Mouse (Mus musculus): ENCODE measurements at regions not wholly inside any gene's neighbourhood (a gene's known extent, or its start where the extent isn't known, plus 50 kb on each side); places are given as distances from the start of the nearest gene placed in this dataset.
"Not testable (repeated sequence)": the region's sequence is repeated elsewhere in the genome, so short reads cannot be mapped to it uniquely, and the experiment has no call there.

GRCm38 (mm10) chr1:184669173-184669572 lies 63.2 kb downstream of the Hlx start:
- DNase-seq (ENCODE audit: low spot score in 2 of 2) = not testable (repeated sequence)

- no peak for DNase-seq (ENCODE audit: low spot score in 2 of 2)
Measured at GRCm38 (mm10) chr1:184668428-184668827, 64.0 kb downstream of the Hlx start.

DNA sequence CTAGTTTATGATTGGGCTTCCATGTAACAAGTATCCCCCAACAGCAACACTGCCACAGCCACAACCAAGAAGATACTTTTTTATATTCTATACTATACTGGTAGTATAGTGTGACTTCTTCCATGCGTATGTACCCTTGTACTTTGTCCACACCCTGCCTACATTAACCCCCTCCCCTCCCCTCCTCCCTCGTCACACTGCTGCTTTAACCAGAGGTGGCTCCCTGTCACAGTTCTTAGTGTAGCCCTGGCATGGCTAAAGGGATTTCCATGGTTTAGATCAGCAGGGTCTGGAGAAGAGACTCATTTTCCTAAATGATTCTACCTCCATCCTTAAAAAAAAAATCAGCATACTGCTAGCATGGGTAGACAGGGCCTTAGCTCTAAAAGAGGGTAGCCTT lies 64.4 kb downstream of the Hlx start:
- no peak for DNase-seq (ENCODE audit: low spot score in 2 of 2)

- no peak for DNase-seq (ENCODE audit: low spot score in 2 of 2)
Measured at GRCm38 (mm10) chr1:184665243-184665642, 67.2 kb downstream of the Hlx start.

GRCm38 (mm10) chr1:184664098-184664375 lies 68.4 kb downstream of the Hlx start:
- DNase-seq (ENCODE audit: low spot score in 2 of 2) = no peak

DNA sequence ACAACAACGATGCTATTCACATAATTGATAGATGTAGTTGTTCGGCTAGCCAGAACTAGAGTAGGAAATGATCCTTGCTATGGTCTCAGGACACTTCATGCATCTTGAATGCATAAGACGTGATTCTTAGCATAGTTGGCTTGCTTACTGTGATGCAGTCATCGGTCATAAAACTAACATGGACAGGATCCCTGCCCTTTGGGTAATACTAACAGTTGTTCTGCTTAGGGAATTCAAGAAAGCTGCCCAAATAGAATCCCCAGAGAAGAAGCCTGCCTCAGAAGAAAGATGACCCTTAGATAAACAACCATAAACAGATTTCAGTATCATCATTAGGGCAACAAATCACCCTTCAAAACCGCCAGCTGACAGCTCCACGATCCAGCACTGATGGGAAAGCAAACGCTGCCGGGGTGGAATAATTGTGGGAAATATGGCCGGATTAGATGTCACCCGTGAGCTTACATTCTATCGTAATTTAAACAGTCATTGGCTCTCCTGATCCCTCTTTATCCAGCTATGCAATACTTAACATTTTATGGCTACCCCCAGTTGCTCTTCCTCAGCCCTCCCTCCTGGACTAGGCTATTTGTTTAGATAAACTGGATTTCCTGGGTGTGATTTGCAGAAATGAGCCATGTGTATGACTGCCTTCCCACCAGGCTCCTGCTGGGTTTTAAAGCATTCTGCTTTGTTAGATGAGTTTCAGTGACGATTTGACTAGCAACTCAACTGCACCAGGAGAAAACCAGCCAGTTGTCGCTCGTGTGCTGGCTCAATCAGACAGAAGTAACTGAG lies 68.9 kb downstream of the Hlx start:
- peak in 1 of 2 experiments; percentile 10 for DNase-seq (ENCODE audit: low spot score in 2 of 2)

DNA sequence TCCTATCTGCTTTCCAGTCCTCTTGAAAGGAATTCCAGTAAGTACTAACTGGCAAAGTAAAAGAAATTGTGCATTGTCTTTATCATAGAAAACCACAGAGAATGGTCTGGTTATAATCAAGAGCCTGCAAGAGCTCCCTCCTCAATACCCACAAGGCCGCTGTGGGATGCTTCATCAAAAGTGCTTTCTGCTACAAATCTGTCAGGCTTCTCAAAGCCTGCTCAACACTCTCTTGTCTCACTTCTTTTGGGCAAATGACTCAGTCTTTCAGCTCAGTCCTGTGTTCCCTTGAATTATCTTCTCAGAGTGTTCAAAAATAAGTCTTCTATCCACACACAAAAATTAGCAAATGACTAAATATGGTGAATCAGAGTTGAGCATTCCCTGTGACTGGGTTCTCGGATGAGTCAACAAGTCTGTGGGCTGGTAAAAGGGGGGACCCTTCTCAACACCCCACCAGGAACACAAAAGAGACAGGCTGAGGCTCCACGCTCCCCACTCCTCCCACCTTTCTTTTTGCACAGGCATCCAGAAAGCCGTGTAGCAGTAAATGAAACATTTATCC lies 81.8 kb downstream of the Hlx start:
- no peak for DNase-seq (ENCODE audit: low spot score in 2 of 2)

DNA sequence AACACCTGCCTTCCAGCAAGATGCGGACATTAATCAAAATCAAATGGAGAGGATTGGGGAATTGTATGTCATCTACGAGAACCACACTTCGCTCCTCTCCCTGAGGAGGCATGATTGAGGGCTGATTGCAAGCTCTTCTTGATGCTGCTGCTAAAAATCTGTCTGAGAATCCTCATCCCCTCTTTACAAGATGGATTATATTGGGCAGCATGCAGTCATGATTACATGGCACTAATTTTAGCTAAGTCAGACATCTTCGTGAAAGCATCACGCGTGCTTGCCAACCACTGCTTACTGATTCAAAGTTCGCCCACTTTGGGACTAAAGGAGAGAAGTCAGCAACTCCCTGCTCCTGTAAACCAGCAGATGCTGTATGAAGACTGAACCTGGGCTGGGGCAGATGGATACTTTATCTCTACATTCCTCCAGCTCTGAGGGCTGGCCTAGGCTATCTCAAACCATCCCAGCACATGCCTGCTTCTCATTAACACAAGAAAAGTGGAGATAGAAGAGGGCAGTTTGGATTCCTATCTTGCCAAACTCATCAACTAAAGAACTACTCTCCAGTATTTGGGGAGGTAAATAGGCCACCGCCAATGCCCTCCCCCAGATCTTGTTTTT lies 84.4 kb downstream of the Hlx start:
- no peak for DNase-seq (ENCODE audit: low spot score in 2 of 2)

DNA sequence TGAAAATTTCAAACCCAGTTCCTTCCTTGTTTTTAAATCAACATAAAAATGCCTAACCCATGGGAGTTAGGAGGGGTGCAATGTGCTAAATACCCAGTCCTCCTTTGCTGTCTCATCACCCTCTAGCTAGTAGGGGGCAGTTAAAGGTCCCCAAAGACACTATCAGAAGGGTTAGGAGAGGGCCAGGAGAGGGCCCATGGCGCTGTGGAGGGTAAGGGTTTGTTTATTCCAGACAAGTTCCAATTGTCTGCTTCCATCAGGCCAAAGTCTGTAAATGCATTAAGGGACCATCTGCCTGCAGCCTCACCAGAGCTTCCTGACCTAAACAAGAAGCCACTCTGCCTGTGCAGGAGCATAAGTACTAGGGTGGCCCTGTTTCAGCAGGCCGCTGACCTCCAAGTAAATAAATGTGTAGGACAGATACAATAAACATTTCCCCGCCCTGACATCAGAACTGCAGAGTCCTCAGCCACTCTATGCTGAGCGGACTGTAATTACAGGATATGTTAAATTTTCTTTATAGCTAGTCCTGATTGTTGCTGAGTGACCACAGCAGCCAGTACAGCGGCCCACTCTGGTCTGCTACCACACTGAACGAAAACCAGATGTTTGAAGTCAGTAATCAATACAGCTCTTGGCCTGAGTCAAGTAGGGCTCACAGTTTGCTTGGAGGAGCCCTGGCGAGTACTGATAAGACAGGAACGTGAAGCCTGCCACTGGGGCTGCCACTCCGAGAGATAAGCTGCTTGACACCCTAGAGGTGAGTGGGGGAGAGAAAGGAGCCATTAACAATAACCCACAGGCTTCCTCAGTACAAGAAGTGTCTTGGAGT lies 87.4 kb downstream of the Hlx start:
- DNase-seq (ENCODE audit: low spot score in 2 of 2) = no peak

DNA sequence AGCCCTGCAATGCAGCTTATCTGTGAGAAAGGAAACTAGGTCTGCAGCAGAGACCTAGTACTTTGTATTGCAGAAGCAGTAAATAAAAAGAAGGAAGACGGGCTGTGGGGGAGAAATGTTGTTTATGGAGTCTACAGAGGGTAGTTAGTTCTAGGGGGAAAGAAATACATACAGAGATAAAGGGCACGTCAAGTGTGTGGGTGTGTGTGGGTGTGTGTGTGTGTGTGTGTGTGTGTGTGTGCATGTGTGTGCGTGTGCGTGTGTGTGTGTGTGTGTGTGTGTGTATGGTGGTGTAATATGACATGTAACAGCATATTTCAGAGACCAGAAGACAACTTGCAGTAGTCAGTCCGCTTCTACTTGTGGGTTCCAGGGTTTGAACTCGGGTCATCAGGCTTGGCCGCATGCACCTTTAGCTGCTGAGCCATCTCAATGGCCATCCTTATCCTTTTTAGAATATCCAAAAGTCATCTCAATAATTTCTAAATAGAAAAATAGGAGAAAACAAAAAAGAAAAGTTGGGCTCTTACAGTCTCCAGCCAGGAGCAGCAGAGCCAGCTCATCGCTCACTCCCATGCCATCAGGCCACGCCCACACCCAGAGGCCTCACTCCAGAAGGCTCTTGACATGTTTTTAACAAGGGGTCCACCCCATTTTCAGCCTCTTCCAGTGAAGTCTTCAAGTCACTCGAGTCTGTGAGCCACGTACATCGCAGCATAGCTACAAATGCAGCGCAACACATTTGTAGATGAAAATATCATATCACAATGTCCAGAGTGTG lies 101.5 kb downstream of the Hlx start:
- DNase-seq (ENCODE audit: low spot score in 2 of 2) = no peak

DNA sequence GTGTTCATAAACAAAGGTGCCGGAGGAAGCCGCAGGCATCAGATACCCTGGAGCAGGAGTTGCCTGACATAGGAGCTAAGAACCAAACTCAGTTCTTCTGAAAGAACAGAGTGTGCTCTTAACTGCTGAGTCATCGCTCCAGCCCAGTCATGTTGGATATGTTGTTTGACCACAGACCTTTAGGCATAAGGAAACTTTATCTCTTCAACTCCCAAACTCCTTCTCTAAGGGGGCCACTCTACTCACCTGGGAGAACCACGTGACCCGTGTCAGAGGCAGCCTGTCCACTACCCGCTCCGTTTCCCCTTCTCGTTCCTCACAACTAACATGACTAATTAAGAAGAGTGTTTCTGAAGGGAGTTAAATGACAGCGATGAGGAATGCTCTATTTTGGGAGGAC lies 103.2 kb downstream of the Hlx start:
- no peak for DNase-seq (ENCODE audit: low spot score in 2 of 2)

DNA sequence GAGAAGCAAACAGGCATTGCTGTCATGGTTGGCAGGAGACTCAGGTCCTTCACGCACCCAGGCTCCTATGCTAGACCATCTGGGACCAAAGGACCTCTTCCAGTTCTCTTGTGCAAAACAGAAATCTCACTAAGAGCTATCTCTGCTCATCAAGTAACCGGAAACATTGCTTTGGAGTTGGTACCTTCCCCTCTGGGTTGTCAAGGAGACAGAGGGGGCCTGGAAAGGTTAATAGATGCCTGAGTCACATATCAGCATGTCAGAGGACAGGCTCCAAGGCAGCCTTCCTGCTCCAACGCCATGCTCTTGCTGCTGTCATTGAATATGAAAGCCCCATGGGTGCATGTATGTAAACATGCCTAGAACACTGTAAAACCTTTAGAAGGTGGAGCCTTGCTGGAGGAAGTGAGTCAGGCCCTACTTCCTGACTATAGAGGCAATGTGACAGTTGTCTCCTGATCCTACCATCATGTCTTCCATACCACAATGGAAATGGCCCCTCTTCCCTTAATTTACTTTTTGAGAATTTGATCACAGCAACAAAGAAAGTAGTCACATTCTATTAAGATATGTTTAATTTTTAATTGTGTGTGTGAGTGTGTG lies 103.8 kb downstream of the Hlx start:
- no peak for DNase-seq (ENCODE audit: low spot score in 2 of 2)

DNA sequence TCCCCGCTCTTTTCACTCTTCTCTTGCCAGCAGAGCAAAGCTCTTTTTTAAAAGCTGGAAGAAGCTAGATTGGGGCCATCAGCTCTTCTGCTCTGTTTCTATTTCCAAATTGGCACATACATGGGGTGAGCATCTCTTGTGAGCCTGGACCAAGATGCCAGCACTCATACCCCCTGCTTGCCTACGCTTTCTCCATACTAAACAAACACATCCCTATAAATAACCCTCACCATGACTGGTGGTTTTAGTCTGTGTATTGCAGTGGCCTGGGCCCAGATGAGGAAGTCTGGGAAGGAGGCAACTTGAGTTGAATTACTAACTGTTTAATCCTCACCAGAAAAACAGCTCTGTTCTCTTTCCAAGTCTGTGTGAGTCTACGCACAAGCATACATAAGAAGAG lies 110.0 kb downstream of the Hlx start:
- DNase-seq (ENCODE audit: low spot score in 2 of 2) = no peak

- no peak for DNase-seq (ENCODE audit: low spot score in 2 of 2)
Measured at GRCm38 (mm10) chr1:184621950-184622349, 110.5 kb downstream of the Hlx start.

DNA sequence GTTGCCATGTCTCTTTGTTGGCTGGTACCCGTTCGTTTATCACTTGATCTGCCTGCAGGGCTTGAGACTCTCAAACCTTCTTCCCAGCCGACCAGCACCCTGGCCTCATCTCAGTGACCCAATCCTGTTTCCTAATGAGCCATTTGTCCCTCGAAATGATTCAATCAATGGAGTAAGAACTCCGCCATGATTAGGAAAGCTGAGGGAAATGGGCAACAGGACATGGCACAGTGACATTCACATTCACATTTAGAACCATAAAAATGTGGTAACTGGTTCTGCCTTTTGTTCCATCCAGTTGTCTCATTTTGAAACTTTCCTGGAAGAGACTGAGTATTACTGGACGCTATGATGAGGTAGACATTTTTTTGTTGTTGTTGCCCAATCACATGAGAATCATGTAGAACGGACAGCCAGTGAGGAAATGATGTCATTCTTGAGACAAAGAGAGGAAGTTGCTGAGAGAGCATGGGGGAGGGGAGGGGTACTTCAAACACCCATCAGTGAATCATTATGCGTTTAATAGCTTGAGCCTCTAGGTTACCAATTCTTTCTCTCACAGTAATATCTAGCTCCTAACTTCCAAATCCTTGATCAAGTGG lies 114.5 kb downstream of the Hlx start:
- DNase-seq (ENCODE audit: low spot score in 2 of 2) = no peak

DNA sequence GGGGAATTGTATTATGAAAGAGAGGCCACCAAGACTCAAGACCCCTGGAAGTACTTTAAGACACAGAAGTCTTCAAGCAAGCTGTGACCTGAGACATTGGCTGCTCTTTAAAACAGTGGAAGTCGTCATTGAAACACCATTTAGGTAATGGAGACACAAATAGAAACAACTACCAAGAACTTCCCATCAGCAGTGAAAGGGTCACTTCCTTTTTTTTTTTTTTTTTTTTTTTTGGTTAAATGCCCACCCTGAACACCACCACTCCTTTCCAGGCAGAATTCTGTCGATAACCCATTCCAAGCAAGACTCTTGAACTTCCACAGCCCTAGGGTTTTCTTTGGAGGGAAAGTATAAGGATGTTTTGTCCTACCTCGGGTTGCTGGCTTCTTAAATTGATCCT lies 116.4 kb downstream of the Hlx start:
- DNase-seq (ENCODE audit: low spot score in 2 of 2) = no peak

GRCm38 (mm10) chr1:184614699-184615415 lies 117.6 kb downstream of the Hlx start:
- no peak for DNase-seq (ENCODE audit: low spot score in 2 of 2)

GRCm38 (mm10) chr1:184612880-184613279 lies 119.5 kb downstream of the Hlx start:
- DNase-seq (ENCODE audit: low spot score in 2 of 2) = no peak

GRCm38 (mm10) chr1:184608938-184609337 lies 123.5 kb downstream of the Hlx start:
- DNase-seq (ENCODE audit: low spot score in 2 of 2) = no peak

- no peak for DNase-seq (ENCODE audit: low spot score in 2 of 2)
Measured at GRCm38 (mm10) chr1:184608338-184608737, 124.1 kb downstream of the Hlx start.
